Mouse (Mus musculus) T-helper 1 cell (primary cell): ENCODE measurements around the gene Olfr720.

ENCODE experiments used
- in situ Hi-C: fragments of 300-600 bp; cut with MboI, MseI; formaldehyde crosslinking; loops from one replicate; pipeline ENCODE4 v1.15.1; 2025; ENCODE audit warnings: high pct_unique_total_duplicates

The Olfr720 gene

DNA sequence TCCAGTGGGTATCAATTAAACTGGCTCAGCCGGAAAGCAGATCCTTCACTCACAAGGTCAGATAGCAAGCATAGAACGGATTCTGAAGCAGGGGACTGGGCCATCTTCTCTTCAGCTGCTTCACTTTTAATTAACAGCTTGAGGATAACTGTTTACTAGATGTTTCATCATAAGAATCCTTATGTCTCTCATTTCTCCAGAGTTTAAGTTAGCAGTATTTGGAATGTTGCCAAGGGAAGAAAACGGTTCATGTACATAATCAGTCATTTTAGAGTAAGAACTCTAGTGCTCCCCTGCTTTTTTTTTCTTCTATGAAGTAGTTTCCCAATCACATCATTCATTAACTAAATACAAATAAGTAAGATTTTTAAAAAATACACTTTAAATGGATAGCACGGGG is at the start of gene Olfr720:
TSS of gene Olfr720 (minus strand) at position 101 of the 400 bp plus-strand sequence.
- in situ Hi-C loops = no loop called here
